Mouse (Mus musculus) heart, postnatal 0 days (tissue): Measurements from ENCODE around the gene Nr1h2. TPM values are rescaled to one million over a fixed set of nuclear protein-coding genes. Genes with fewer than 3 reads are reported as not detected.

Experiments used
- ATAC-seq: fragments of 200-750 bp; cut with Nextera tagmentation; 2 replicates; pipeline ENCODE4 v1.8.0; 2017; ENCODE audit warnings: low read depth, moderate number of reproducible peaks, moderate library complexity; ENCODE audit not compliant: insufficient read depth
- DNase-seq: peaks from one replicate; pipeline ENCODE4 v3.0.0-alpha.2; 2016; ENCODE audit warnings: low spot score
- H3K27ac ChIP-seq: fragments of 300-500 bp; sonication (generic); 2 replicates; pipeline ENCODE4 v1.5.1; 2014; ENCODE audit warnings: low read depth, mild to moderate bottlenecking
- H3K27me3 ChIP-seq: fragments of 300-500 bp; sonication (generic); 2 replicates; pipeline ENCODE4 v1.6.1; 2014; ENCODE audit warnings: low read length, mixed read lengths; ENCODE audit not compliant: control insufficient read depth, insufficient read depth
- H3K36me3 ChIP-seq: fragments of 300-500 bp; sonication (generic); replicated peaks from 2 replicates; pipeline ENCODE4 v1.6.1; 2014; ENCODE audit warnings: low read length, mixed read lengths; ENCODE audit not compliant: control insufficient read depth, insufficient read depth
- H3K4me1 ChIP-seq: fragments of 300-500 bp; sonication (generic); 2 replicates; pipeline ENCODE4 v1.6.1; 2014; ENCODE audit warnings: antibody characterized with exemption; ENCODE audit not compliant: control insufficient read depth, insufficient read depth
- H3K4me2 ChIP-seq: fragments of 300-500 bp; sonication (generic); 2 replicates; pipeline ENCODE4 v1.6.1; 2014; ENCODE audit warnings: low read depth, mild to moderate bottlenecking, low read length, moderate library complexity
- H3K4me3 ChIP-seq: fragments of 300-500 bp; sonication (generic); 2 replicates; pipeline ENCODE4 v1.5.1; 2014; ENCODE audit warnings: low read depth, low read length
- H3K9ac ChIP-seq: fragments of 300-500 bp; sonication (generic); replicated peaks from 2 replicates; pipeline ENCODE4 v1.6.1; 2014; ENCODE audit warnings: low read depth, low read length, mixed read lengths
- H3K9me3 ChIP-seq: fragments of 300-500 bp; sonication (generic); replicated peaks from 2 replicates; pipeline ENCODE4 v1.6.1; 2016; ENCODE audit warnings: low read length; ENCODE audit not compliant: control insufficient read depth
- CTCF ChIP-seq: IDR thresholded peaks from 2 replicates; pipeline ENCODE4 v1.5.1; 2016; ENCODE audit warnings: antibody characterized with exemption, control low read depth, low read depth
- EP300 ChIP-seq: IDR thresholded peaks from 2 replicates; pipeline ENCODE4 v1.6.1; 2016; ENCODE audit warnings: antibody characterized with exemption, low read depth
- WGBS: fragments of 180-500 bp; shearing (Covaris S2); extraction: QIAGEN DNeasy Blood & Tissue Kit; methylation state at CpG from one replicate; pipeline ENCODE4 v1.1.7; 2014; 5-methylcytosine and 5-hydroxymethylcytosine counted together
- polyA plus RNA-seq: library from polyadenylated mRNA; unstranded; fragments of >200 nt; fragmentation: Nextera tagmentation; extraction: Ambion mirVana; gene quantifications from 2 replicates; pipeline ENCODE4 v1.2.1, GENCODE M21; 2015
- total RNA-seq: library from RNA; depleted of rRNA; stranded (reverse); fragments of >200 nt; gene quantifications from 2 replicates; pipeline ENCODE4 v1.2.3, GENCODE M21; 2014; ENCODE audit warnings: low replicate concordance

Gene Nr1h2
- total and polyA plus RNA-seq, 2 experiments from 2014 or later: 50.1 to 60.9 TPM

DNA sequence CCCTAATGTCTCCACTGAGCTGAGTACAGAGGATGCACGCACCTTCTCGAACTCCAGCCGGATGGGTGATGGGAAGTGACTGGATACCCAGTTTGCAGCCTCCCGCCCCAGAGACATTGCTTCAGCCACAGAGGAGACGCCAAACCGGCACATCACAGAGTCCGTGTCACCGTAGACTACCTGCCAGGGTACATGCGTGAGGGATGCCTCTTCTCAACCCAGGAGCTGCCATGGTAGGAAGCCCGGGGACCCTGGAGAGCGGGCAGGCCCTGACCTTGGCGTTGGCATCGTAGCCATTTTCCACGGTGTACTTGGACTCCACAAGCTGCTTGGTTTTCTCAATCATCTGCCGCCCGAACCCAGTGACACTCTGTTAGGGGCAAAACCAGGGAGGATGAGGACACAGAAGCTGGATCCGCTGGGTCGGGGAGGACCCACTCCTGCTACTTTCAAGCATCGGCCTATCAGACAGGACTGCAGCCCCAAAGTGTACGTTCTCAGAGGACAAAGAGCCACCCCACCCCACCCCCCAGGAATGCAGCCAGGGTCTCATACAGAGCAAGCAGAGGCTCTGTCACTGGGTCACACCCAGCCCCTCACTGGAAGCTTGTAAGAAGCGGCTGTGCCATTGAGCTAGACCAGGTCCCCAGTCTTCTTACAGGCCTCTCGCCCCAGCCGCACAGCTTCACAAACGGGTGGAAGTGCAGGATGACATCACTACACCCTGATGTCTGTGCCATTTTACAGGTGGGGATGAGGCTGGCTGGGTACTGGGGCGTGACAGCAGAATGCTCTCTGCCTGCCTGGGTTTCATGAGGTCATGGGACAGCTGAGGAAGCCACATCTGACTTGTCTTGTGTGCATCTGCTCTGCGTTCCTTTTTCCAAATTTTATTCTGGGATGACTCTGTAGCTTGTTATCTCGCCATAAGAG lies 17.8 kb downstream of the Nr1h2 start:
- H3K27ac ChIP-seq: no peak overlapping the region
- H3K4me1 ChIP-seq: 0 out of 2 replicates have a peak, but pooled peaks cover 3% of the 10 kb centered on the region
- WGBS: 87% methylated on average over 27 of the region's 27 CpGs
- H3K9me3 ChIP-seq: no peaks in the 10 kb centered on the region
- no peak overlapping the region for H3K9ac ChIP-seq
- TF ChIP-seq CTCF: no peak
- no peak for TF ChIP-seq EP300
- H3K4me2 ChIP-seq: no peak overlapping the region
- ATAC-seq (no peak), DNase-seq (no peak)
- peaks cover 53% of the 10 kb centered on the region for H3K36me3 ChIP-seq
- no peaks in the 10 kb centered on the region for H3K27me3 ChIP-seq
- no peak overlapping the region for H3K4me3 ChIP-seq

- Histone ChIP-seq H3K36me3 (peaks cover 42% of the 10 kb centered on the region), H3K9me3 (no peaks in the 10 kb centered on the region), H3K4me2 (no peak overlapping the region), H3K27me3 (no peaks in the 10 kb centered on the region), H3K4me3 (no peak overlapping the region), H3K9ac (no peak overlapping the region), H3K27ac (no peak overlapping the region), H3K4me1 (0 out of 2 replicates have a peak, but pooled peaks cover 3% of the 10 kb centered on the region)
- no peak for ATAC-seq
- DNase-seq: no peak
- WGBS: 90% methylated on average over 19 of the region's 19 CpGs
- TF ChIP-seq EP300 (no peak), CTCF (no peak)
Measured at GRCm38 (mm10) chr7:44534656-44535441, 18.9 kb downstream of the Nr1h2 start.

- H3K36me3 ChIP-seq: peaks cover 37% of the 10 kb centered on the region
- H3K9me3 ChIP-seq: no peaks in the 10 kb centered on the region
- DNase-seq (no peak), ATAC-seq (no peak)
- WGBS: 81% methylated on average over 13 of the region's 13 CpGs
- no peaks in the 10 kb centered on the region for H3K27me3 ChIP-seq
- no peak overlapping the region for H3K27ac ChIP-seq
- H3K4me1 ChIP-seq: 0 out of 2 replicates have a peak, but pooled peaks cover 3% of the 10 kb centered on the region
- no peak overlapping the region for H3K9ac ChIP-seq
- H3K4me3 ChIP-seq: no peak overlapping the region
- no peak overlapping the region for H3K4me2 ChIP-seq
- TF ChIP-seq EP300 (no peak), CTCF (no peak)
Measured at GRCm38 (mm10) chr7:44534242-44534641, 19.5 kb downstream of the Nr1h2 start.

DNA sequence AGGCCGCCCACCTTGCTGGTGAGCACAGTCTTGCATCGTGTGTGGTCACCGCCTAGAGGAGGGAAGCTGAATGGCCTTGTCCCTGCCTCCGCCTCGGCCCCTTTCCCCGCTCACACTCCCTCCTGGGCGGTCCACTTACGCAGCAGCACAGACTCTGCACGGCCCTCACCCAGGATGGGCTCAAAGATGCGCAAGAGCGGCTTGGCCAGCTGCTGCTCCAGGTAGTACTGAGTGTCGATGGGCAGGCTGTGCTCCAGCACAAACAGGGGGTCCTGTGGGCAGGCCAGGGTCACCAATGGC lies 20.1 kb downstream of the Nr1h2 start:
- ATAC-seq: no peak
- Histone ChIP-seq H3K4me3 (no peak overlapping the region), H3K27me3 (no peaks in the 10 kb centered on the region), H3K36me3 (peaks cover 32% of the 10 kb centered on the region), H3K9ac (no peak overlapping the region), H3K4me2 (no peak overlapping the region), H3K27ac (no peak overlapping the region), H3K4me1 (0 out of 2 replicates have a peak, but pooled peaks cover 3% of the 10 kb centered on the region), H3K9me3 (no peaks in the 10 kb centered on the region)
- no peak for DNase-seq
- 83% methylated on average over 12 of the region's 12 CpGs for WGBS
- TF ChIP-seq CTCF: no peak
- no peak for TF ChIP-seq EP300

DNA sequence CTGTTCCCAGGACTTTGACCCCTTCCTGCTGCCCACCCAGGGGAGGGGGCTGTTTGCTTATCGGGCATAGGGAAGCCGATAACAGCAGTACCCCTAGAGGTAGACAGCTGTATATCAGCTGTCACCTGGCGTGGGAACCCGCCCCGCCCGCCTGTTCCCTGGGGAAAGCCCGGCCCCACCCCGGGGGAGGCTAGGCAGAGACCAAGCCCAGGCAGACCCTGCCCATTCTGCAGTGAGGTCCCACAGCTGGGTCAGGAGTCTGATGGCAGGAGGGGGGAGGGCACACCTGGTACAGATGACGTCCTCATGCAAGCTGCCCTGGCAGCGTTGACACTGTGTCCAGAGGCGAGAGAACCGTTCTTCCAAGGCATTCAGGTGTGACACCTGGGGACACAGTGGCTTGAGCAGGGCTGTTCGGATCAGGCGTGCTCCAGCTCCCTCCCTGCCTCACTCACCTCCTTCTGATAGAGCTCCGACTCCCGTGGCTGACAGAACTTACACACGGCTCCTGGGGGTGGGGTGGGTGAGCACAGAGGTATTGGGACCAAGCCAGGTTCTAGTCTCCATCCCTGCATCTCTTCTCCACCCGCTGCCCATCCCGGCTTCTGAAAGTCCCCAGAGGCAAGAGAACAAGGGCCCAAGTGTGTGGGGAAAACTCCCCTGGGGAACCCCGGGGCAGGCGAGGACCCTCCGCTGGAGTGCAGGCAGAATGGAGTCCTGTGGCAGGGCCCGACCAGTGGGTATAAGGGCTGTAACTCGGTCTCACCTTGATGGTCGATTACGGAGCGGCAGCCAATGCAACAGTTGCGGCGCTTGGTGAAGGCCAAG lies 20.6 kb downstream of the Nr1h2 start:
- Histone ChIP-seq H3K4me1 (peaks cover 6% of the 10 kb centered on the region; the same call in 1 of the 2 replicates), H3K27ac (no peak overlapping the region), H3K36me3 (peaks cover 26% of the 10 kb centered on the region; the same call in 1 of the 2 replicates), H3K27me3 (no peaks in the 10 kb centered on the region), H3K4me2 (no peak overlapping the region), H3K9me3 (no peaks in the 10 kb centered on the region), H3K4me3 (no peak overlapping the region), H3K9ac (no peak overlapping the region)
- ATAC-seq: no peak
- no peak for DNase-seq
- no peak for TF ChIP-seq EP300
- TF ChIP-seq CTCF: no peak
- 80% methylated on average over 29 of the region's 29 CpGs for WGBS
